Mouse (Mus musculus): ENCODE results near the gene Zfyve28. TPM values are rescaled to one million over a fixed set of nuclear protein-coding genes. Genes with fewer than 3 reads are reported as not detected.

Gene Zfyve28
- total RNA-seq, 4 experiments from 2014 or later, result 0.52 to 2.1 (median 1.1) TPM

DNA sequence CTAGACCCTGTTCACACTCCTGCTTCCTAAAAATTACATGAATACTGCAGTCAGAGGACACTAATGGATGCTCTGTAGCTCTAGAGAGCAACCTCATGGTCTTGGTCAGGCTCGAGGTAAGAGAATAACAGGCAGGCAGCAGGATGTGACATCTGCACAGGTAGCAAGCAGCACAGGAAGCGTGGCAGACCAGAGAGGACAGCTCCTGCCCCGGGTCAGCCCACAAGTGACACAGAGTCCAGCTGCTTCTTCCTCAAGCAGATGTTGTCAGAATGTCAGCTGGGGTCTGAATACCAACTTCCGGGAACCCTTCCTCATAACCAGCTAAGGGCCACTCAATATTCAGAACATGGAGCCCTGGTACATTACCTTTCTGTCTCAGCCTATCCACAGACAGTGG, 39.1 kb downstream of the Zfyve28 start:
- no peak for DNase-seq

DNA sequence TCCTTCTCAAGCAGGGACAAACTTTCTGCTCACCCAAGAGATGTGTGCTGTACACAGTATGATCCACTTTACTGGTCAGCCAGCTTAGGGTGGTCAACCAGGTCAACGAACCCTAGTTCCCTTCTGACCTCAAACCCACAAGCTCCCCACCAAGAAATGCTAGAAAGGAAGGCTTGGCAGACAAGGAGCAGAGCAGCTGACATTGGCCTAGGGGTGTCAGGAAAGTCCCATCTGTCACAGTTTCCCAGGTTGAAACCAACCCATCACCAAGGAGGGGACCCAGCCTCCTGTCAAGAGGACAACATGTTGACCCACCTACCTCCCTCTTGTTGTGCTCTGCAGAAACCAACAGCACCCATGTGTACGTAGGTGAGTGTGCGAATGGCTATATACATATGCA, 41.8 kb downstream of the Zfyve28 start:
- DNase-seq, result no peak

DNA sequence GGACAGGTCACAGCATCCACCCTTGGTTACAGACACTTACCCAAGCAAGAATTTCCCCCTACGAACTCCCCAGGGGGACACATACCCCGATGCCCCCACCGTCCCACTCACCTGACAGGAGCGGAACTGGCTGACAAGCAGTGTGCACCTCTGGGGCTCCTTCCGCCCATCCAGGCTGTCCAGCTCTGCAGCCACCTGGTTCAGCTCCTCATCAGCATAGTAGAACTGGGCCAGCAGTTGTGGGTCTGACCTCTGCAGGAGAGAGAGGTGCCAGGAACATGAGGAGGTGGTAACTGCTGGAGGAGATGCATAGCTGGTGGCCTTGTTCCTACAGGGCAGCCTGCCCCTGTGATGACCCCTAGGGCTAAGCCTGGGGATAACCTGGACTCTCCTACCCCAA, 45.2 kb downstream of the Zfyve28 start:
- DNase-seq, result no peak

DNA sequence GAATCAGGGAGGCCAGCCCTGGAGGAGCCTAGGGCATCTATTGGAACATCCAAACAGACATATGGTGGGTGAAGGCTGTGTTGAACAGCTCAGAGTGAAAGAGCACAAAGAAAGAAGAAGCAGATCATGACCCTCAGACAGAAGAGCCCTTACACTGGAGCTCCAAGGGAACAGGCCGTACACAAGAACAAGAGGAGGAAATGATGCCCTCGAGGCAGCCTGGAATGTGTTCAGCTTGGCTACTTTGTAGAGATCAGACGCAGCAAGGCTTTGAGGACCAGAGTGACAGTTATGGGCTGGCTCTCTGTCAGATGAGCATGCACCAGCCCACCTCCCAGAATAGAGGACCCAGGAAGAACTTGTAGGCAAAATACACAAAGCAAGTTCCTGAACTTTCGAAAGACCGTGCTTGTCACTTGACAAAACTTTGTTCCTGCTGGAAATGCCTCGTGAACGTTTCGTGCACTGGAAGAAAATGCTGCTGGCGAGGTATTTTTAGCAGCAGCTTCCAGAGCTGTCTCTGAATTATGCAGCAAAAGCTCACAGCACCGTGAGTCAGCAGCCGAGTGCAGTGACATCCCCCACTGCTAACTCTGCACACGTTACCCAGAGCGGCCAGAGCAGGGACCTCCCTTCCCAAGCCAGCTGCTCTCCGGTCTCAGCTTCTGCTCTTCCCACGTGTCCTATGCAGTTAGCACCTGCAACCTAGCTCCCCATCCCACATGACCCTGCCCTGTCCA, 45.9 kb downstream of the Zfyve28 start:
- DNase-seq, result peak; percentile 66

DNA sequence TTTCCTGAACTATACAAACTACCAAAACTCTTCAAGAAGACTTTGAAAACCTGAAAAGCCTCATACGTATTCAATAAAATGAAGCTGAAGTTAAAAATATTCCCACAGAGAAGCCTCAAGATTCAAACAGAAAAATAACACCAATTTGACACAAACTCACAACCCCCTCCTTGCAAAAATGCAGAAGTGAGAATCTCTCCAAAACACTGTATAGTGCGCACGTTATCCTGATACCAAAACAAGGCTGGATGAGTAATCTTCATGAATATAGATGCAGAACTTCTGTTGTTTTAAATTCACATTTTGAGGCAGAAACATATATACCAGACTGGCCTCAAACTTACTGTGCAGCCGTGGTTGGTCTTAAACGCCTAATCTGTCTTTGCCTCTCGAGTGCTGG, 49.8 kb downstream of the Zfyve28 start:
- no peak for DNase-seq

DNA sequence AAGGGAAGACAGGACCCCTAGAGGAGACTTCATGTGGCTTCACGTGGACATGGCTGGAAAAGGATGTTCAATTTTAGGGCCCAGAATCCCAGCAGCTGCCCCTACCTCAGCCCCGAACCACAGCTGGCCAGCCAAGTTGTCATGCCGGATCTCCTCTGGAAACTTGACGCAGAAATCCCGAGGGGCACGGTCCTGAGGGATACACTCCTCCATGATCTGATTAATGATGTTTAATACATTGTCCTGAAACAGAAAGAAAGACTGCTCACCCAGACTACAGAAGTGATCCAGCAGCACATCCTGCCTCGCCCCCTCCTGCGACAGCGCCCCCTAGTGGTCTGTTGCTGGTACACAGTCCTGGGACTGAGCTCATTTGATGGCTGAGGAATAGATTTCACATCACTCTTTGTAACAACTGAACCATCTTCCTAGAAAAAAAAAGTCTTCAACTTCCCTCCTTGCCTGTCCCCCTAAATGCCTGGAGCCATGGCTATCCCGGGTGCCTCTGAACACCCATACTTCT, 52.3 kb downstream of the Zfyve28 start:
- no peak for DNase-seq

DNA sequence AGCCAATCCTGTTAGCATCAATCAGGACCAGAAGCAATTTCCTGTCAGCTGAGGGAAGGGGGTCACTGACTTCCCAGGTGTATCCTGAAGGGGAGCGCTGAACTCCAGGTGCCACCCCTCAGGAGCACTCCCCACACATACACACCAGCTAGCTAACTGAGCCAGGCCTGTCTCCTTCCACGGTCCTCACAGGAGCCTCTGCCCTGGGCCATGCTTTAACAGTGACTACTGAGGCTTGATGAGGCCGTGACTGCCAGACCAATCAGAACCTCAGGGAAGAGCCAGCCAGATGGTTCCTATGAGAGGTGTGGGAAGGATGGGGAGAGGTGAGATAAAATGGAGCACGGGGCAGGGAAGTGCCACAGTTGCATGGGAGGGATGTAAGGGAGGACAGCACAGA, 53.2 kb downstream of the Zfyve28 start:
- no peak for DNase-seq

DNA sequence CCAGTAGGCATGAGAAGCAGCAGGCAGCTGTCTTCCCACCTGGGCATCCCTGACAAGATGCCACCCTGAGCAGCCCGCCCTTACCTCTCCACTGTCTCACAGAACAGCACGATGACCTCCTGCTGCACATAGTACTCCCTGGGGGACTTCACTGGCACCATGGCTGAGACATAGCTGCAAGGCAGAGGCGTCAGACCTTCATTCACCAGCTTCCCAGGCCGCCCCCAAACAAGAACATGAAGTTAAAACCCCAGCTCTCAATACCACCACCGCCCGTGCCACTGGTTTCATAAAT, 55.1 kb downstream of the Zfyve28 start:
- DNase-seq, result no peak

DNA sequence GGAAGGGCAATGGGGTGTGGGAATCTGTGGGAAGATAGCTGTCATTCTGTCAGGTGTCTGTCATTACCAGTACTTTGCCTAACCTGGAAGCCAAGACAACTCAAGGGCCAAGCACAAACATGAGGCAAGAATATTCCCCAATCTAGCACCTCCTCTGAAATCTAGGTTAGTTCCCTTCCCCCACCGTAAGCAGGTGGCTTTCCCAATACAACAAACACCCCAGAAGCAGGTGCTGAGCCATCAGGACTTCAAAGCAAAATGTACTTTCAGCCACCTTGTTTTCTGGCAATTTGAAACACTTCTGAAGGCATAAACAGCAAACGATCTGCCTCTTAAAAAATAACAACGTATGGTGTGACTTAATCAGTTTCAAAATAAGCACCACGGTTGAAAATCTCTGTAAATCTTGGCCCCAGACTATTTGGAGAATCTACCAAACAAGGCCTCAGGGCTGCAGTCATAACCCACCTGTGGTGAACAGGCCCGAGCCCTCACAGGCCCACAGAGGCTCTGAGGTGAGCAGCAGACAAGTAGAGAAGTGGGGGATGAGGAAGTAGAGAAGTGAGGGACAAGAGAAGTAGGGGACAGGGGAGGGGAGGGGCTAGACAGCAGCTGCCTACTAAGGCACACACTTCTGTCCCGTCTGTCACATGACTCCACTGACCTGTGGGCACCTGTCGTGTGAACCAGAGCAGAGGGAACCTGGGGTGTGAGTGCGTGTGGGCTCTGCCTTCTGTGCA, 55.6 kb downstream of the Zfyve28 start:
- DNase-seq, result no peak

DNA sequence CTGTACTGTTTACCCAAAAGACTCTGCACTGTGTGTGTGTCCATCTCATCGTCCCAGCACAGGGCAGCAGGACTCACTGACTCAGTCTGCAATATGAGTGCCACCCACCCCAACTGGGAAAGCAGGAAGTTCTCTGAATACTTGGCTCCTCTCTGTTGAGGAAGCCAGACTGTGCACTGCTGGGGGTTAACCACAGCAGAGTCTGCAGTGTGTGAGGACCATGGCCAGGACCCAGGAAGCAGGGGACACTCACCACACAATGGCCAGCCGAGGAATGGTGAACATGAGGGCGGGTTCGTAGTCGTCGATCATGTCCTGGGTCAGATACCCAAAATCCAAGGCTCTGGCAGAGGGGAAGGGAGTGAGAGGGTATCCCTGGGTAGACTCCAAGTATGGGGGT, 56.3 kb downstream of the Zfyve28 start:
- DNase-seq, result no peak

DNA sequence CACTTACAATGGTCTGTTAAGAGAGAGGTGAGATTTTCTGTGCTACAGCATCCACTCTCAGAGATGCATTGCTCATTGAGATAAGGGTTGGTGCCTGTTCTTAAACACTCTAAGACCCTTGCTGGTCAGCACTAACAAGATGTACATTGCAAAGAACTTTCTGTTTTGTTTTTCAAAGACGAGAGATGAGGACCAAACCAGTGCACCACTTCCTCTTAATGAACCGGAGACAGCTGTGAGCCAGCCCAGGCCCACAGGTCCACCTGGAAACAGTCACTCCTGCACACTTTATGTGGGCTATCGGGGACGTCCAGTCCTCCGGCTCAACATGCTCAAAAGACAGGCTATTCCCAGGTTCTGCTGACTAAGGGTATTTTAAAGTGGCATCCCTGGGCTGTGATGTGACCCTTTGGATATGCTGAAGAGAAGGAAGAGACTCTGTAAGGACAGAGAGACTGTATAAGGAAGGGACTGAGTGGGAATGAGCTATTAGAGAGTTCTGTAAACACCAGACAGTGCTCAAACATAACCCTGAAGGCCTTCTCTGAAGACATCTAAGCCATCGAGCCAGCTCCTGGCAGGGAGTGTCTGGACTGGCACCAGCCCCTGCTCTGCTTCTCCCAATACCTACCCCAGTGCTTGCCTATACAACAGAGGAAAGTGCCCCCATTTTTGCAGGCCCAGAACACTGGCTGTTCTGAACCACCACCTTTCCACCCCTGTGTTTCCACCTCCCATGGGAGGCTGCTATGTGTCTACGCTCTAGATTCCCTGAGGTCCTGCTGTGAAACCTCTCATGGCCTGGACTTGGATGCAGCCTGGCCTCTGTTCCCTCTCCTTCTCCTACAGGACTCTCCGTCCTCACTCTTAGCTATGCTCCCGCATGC, 57.4 kb downstream of the Zfyve28 start:
- DNase-seq, result no peak

DNA sequence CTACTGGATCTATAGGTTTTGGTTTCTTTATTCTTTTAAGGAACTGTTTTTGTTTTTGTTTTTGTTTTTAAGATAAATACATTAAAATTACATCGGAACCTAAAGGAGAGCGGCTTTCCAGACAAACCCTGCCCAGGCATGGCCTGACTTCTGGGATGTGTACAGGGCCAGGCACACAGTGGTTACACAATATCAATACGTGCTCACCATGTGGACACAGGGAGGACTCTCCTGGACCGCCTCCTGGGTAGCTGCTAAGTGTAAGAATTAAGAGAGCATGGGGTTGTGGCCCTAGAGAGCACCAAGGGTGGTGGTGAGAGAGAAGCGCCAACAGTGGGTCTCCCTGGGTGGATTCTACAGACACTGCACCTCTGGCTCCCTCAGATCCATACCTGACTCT, 58.7 kb downstream of the Zfyve28 start:
- DNase-seq, result no peak

DNA sequence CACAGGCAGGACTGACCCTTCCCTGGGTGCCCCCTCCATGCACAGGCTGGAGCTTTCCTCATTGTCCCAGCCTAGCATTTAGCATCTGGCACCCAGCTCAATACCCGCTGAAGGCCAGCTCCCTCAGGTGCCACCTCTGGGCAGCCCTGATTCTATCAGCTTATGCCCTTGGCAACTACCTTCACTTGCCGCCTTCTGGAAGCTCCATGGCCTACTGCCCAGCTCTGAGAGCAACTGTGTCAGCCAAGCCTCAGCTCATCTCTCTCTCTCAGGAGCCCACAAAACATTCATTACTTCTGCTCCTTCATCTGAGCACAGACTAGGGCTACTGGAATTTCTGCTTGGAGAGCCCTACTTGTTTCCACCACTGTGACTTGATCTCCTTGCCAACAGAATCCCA, 62.7 kb downstream of the Zfyve28 start:
- DNase-seq, result no peak

DNA sequence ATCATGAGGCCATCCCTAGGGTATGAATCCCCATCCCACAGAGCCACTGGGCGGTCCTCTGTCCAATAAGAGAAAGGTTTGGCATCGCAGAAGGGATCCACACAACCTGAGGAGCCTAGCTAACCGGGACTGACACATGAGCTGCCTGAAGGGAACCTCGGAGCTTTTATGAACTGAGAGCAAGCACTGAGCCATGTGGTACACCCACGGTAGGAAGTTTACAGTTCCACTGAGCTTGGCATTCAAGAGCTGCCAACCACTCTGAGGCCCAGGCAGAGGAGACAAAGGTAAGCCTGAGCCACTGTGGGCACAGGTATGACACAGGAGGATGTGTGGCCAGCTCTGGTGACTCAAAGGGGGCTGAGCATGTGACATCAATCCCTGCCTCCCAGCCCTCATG, 63.7 kb downstream of the Zfyve28 start:
- no peak for DNase-seq

DNA sequence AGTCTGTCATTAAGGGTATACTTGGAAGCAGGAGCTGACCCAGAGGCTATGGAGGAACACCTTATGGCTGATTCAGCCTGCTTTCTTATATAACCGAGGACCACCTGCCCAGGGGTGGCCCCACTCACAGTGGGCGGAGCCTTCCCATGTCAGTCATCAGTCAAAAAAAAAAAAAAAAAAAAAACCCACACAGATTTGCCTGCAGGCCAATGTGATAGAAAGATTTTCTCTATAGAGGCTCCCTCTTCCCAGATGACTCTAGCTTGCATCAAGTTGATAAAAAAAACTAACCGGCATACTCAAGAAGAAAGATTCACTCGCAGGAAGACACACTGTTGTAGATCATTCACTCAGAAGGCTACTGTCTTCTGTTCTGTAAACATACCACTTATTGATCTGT, 68.2 kb downstream of the Zfyve28 start:
- DNase-seq, result no peak

DNA sequence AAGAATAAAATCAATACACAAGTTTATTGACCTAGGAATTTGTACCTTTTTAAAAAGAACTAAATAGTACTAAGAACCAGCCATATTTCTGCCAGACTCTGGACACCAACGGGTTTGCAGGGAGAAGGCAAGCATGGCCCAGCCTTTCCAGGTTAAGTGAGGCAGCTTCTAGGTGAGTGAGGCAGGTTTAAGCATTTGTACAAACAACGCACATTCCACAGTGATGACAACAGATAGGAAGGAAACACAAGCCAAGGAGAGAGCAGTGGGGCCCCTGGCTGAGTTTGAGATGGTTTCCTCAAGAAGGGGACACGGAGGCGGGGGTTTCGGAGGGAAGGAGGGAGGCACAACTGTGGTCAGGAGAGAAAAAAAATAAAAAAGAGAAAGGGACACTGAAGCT, 69.6 kb downstream of the Zfyve28 start:
- DNase-seq, result no peak

DNA sequence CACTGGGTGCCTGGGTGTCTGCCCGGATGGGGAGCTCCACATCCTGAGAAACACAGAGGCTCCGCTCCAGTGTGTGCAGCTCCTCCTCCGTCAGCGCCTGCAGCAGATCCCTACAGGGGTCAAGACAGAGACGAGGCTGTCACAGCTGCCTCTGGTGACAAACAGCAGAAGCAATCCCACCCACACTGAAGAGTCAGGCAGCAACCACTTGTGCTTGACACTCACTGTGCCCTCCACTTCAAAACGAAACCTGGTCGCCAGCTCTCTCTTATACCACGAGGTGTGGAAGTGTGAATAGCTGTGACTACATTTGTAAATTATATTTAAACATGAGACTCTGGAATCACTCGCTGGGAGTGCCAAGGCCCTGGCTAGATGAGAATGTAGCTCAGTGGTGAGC, 70.5 kb downstream of the Zfyve28 start:
- no peak for DNase-seq

DNA sequence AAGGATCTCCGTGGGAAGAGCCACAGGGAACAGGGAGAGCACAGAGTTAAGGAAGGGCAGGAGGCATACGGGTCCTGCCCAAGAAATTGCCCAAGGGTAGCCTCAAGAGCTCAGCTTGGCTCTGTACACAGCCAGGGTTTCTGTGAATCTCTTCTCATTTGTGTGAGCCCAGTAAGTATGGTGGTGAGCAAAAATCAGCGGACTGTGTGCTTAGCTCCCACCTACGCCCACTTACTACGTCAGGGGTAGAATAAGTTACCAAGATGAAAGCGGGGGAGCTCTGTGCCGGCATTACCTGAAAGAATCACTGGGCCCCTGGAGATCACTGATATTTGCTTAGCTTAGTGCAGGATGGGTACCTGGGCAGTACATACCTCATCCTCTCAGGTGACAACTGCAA, 72.2 kb downstream of the Zfyve28 start:
- DNase-seq, result no peak

DNA sequence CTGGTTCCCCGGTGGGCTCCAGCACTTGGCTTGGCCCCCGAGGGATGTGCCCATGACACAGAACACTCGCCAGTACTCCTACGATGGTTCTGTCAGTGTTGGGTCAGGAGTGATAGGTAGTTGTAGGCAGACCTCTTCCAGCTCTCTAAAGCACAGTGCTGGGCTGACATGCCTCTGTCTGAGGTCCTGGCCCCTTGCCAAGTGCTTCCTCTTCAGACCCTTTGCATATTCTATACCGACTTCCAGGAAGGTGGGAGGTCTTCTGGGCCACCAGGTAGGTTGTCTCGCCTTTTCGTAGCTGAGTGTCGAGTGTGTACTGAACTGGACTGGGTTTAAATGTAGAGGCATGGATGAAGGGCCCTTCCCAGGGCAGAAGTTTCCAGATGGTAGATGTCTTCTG, 74.6 kb downstream of the Zfyve28 start:
- DNase-seq, result no peak

DNA sequence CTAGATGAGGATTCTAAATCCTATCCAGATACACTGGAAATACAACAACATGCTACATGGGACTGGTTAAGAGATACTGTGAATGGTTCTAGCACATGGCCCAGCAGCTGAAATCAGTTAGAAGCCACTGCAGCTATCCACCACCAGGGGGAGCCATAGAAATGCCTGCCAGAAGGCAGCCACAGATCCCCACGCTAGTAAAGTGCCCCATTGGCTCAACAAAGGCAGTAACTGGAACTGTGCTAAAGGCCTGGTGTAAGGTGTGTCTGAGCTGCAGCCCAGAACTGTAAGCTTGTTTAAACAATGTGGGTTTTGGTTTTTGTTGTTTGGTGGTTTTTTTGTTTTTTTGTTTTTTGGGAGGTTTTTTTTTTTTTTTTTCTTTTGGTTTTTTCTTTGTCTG, 78.0 kb downstream of the Zfyve28 start:
- DNase-seq, result no peak

DNA sequence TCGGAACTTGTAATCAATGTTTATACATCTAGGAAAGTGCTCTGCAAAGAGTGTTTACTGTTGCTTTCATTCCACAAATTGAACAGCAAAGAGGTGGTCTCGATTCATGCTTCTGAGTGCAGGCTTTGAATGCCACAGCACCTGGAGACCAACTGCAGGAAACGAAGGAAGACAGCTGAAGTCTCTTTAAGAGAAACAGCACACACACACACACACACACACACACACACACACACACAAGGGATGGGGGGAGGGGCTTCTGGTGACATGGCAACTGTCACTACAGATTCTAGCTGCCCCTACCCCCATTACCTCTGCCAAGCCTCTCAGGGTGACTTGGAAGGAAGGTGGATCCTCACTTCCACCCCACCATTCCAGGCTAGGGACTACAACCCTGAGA, 80.7 kb downstream of the Zfyve28 start:
- no peak for DNase-seq

DNA sequence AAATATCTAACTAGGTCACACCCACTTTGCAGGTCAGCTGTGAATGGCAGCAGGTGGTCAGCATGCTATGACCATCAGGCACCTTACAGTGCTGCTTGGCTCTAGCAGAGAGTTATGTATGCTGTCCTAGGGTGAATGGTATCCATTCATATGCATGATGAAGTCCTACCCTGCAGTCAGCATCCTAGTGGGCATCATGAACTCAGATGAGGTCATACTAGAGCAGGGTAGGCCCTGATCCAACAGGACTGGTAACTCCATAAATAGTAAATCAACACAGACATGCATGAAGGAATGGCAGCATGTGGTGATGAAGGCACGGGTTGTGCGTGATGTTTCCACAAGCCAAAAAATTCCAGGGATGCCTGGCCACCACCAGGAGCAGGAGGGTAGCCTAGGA, 82.5 kb downstream of the Zfyve28 start:
- no peak for DNase-seq

DNA sequence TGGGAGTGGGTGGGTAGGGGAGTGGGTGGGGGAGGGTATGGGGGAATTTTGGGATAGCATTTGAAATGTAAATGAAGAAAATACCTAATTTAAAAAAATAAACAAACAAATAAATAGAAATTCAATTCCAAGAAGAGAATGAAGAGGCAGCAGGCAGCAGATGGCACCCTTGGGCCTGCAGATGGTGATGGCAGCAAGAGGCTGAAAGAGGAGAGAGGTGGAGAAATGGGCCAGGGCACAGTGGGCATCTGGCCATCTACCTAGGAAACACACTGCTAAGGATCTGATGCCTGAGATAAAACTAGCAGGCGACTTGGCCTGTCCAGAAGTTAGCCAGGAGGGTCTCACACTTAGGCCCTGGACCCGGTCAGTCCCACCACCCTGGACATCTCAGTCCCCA, 83.3 kb downstream of the Zfyve28 start:
- no peak for DNase-seq
